Mouse (Mus musculus) heart, adult 9 months (tissue): Measurements from ENCODE around the gene Cyp4f13.

ENCODE experiments used
- DNase-seq, 2 experiments: peaks; one replicate each; pipeline ENCODE4 v3.0.0; 2022; ENCODE audit warnings: low spot score in 2 of 2

The Cyp4f13 gene

DNA sequence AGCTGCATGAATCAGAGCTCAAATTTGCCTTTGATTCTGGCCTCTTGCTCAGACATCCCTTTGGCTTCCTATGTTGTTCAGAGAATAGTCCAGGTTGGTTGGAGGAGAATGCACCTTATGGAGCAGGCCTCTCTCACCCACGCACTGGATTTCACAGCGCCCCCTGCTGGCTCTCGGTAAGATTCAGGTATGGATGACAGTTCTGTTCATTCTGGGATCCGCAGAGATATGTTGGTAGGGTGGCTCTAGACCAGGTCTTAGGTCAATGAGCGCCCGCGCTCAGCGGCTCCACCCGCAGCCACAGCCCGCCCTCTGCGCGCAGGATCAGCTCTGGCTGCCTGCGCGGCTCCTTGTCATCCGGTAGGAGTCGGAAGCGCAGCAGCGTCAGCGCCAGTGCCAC is 42.0 kb downstream of the Cyp4f13 start:
- DNase-seq: no peak

DNA sequence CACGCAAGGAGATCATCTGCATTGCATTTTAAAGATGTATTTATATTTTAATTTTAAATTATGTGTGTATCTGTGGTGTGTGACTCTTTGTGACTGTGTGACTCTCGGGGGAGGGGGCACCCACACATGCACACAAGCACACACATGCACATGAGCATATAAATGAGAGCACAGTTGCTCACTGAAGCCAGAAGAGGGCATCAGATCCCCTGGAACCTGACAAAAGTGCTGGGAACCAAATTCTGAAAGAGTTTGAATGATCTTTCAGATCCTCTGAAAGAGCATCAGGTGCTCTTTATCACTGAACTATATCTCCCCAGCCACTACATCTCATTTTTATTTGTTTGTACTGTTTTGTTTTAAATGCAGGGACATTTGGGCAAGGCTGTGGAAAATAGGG is 42.8 kb downstream of the Cyp4f13 start:
- DNase-seq: no peak

DNA sequence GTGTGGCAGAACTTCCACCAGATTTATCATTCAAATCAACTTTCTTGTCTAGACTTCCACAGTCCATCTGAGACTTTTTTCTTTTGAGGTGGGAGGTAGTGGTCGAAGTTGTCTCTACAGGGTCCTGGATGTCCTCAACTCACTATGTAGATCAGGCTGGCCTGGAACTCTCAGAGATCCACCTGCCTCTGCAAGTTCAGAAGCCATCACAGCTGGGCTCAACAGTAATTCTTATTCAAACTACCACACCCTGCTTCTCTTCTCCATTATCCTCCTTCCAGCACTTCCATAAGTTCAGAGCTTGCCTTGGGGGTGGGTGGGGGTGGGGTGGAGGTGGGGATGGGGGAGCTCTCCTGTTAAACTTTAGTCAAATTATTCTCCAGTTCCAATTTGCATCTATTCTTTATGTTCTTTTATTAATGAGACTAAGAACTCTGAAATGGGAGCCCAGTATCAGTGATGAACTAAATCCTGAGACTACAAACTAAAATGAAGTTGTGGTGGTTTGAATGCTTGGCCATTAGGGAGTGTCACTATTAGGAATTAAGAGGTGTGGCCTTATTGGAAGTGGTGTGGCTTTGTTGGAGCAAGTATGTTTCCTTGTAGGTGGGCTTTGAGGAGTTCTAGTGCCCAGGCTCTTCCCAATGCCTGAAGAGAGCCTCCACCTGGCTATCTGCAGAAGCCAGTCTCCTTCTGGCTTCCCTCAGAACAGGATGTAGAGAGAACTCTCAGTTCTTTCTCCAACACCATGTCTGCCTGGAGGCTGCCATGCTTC is 45.3 kb downstream of the Cyp4f13 start:
- DNase-seq: no peak

DNA sequence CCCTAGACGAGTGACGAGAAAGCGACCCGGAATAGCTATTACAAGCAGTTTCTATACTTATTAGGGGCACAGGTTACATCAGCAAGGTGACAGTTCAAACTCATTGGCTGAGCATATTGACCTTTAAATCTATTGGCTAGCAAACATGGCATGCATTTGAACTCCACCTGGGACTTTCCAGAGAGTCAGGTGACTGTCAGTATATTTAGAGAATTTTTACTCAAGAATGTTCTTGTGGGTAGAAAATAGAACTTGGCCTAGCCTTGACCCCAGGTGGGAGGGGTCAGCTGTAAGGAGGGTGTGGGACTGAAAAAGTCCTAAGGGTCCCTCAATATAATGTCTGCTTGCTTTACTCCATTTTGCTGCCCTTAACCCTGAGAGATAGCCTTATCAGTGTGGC is 51.8 kb downstream of the Cyp4f13 start:
- no peak for DNase-seq

DNA sequence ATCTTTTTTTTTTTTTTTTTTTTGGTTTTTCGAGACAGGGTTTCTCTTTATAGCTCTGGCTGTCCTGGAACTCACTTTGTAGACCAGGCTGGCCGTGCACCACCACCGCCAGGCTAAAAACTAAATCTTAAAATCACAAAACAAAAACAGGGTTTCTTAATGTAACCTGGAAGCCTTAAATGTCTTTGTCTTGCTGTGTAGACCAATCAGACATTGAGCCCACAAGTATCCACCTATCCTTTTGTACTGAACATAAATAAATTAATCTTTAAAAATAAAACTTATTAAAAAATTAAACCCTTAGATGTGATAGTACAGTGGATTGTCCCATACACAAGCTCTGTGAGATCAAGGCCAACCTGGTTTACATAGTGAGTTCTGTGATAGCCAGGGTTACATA is 53.3 kb downstream of the Cyp4f13 start:
- no peak for DNase-seq

DNA sequence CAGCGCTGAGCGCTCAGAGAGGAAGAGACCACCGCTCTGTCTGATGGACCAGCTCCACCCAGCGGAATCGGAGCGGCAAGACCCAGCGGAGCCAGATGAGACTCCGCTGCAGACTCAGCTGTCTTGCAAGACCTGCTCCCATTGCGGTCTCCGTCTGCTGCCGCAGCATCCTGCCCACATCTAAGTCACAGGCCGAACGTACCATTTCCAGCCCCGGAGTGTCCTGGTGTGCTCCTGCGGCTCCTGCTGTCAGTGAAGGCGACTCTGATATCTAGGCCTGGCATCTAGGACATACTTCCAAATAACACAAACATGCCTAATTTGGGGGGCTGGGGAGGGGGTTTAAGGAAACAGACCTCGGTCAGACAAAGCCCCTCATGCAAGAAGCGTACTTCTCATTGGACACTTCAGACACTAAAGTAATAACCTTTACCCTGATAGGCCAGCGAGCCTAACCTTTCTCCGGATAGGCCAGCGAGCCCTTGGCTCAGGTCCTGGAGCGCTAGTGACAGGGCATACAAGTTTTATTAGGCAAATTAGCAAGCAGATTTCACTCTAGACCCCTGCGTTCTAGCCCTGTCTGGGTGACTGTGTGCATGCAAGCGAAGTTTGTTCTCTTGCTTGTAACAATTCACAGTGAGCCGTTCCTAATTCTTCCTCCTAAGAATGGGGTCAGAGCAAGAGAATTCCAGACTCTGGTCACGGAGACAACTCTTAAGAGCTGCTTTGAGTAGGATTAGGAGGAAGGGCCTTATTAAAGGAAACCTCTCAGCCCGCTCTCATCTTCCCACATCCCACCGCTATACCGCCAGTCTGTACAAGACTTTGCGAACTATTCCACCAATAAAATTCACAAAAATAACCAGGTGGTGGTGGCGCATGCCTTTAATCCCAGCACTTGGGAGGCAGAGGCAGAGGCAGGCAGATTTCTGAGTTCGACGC is 55.7 kb downstream of the Cyp4f13 start, which contains the start of gene Zfp870:
Gene Zfp870 (minus strand): TSS at position 404 of the 942 bp plus-strand sequence.
- peak; percentile 94 to 98 for DNase-seq

DNA sequence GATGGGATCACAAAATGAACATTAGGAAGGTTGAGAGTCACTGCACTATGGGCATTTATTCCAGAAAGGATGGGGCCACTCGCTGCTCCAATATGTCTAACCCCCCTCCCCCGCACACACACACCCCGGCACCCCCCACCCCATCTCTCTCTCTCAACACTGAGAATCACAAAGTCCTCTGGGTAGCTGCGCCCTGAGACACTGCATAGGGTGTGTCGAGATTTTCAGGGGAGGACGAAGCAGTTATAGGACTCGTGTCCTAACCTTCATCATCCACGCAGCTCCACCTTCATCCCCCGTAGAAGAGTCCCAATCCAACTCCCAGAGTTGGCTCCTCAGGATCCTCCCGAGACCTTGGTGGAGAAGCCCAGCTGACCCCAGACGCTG is 56.4 kb downstream of the Cyp4f13 start:
- DNase-seq: no peak

DNA sequence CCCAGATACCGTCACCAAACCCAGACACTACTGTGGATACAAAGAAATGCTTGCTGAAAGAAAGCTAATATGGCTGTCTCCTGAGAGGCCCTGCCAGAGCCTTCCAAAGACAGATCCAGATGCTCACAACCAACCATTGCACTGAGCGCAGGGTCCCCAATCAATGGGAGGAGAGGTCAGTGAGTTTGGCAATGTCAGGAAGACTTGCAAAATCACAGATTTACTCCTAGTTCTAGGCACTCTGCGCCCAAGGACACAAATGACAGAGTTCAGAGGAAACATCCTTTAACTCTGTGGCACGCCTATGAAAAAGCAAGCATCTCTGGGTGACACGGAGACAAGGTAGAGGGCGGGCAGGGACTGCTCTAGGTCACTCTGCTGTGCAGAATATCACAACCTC is 57.6 kb downstream of the Cyp4f13 start:
- DNase-seq: no peak

DNA sequence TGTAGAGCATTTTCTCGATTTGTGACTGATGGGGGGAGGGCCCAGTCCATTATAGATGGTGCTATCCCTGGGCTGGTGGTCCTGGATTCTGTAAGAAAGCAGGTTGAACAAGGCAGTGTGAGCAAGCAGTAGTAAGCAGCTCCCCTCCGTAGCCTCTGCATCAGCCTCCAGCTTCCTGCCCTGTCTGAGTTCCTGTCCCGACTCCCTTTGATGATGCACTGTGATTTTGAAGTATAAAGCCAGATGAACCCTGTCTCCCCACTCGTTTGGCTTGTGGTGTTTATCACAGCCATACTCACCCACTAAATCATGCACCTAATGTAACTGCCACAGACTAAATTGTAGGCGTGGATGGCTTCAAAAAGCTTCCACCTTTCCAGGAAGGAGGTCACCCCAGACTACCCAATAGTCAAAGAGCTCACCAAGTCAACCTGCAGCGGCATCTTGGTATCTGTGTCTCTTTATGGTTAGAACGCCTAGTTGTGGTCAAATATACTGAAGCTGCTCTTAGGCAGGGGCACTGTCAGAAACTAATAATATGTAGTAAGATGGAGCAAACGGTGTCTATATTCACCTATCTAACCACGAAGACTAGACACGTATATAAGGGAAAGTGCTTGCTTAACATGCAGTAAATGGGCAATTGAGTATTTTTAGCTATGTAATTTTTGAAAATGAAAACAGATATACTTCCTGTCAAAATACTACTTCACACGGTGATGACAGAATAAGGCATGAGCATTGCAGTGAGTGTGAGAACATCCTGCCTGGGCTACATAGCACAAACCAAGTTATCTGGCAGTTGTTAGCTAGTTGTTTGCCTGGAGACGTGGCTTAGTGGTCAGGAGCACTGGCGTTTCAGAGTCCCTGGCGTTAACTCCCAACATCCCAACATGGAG is 66.6 kb downstream of the Cyp4f13 start:
- no peak for DNase-seq

DNA sequence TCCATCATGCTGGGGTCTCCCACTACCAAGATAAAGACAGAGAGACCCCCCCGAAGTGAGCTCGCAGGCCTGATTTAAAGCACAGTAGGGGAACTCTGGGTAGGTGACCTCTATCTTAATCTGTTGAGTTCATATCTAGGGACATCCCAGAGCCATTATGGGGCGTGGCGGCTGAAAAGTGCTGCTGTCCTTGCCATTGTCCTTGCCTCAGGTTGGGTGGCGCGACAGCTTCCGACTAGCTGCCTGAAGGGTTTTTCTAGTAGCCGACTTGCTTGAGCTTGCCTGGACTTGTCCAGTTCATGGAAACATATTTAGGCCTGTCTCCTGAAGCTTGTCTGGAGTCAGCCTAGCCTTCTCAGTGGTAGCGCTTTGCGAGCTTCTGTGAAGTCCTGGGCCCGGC is 68.4 kb downstream of the Cyp4f13 start:
- no peak for DNase-seq

DNA sequence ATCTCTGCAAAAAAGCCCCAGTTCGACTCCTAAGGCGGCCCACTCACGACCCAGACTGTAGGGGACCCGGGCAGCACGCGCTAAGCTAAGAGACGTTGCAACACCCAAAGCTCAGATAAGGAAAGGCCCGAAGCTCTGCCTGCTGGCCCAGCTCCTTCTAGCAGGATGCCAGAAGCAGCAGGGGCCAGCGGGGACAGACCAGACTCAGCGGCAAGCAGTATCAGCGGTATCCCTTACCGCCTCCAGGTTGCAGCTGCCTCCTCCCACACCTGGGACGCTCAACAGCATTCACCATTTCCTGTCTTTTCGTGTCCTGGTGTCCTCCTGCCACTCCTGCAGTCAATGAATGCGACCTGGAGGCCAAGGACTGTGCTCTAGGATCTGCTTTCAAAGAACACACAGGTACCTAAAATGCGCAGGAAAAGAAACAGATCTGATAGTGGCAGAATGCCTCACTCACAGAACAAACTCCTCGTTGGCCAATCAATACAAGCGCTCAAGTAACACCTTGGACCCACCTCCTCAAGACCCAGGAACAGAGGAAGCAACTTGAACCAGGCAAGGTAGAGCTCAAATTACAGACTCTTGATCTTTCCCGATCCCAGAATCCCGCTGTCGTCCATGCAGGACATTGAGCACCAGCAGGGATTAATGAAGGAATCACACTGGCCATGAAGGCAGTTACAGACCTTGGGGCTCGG is 69.6 kb downstream of the Cyp4f13 start:
- no peak for DNase-seq
